Mouse (Mus musculus) midbrain, embryonic 11.5 days (tissue): ENCODE data around the gene Armcx6. TPM values are rescaled to one million over a fixed set of nuclear protein-coding genes. Genes with fewer than 3 reads are reported as not detected.
A peak's percentile ranks its signal among the peaks of the same experiment; 100 is the strongest.
"Not testable (repeated sequence)": the region's sequence is repeated elsewhere in the genome, so short reads cannot be mapped to it uniquely, and the experiment has no call there.

Source experiments
- ATAC-seq: fragments of 200-750 bp; cut with Nextera tagmentation; 2 replicates; pipeline ENCODE4 v1.8.0; 2017; ENCODE audit warnings: moderate TSS enrichment, moderate library complexity; ENCODE audit not compliant: low FRiP score
- DNase-seq: peaks from one replicate; pipeline ENCODE4 v3.0.0; 2015; ENCODE audit warnings: low spot score; ENCODE audit errors: missing footprints
- H3K27ac ChIP-seq: fragments of 300-500 bp; sonication (generic); 2 replicates; pipeline ENCODE4 v1.5.1; 2014; ENCODE audit warnings: low read depth, low read length
- H3K27me3 ChIP-seq: fragments of 300-500 bp; sonication (generic); 2 replicates; pipeline ENCODE4 v1.6.1; 2014; ENCODE audit warnings: mild to moderate bottlenecking, low read length, moderate library complexity, mixed read lengths; ENCODE audit not compliant: control insufficient read depth, insufficient read depth
- H3K36me3 ChIP-seq: fragments of 300-500 bp; sonication (generic); 2 replicates; pipeline ENCODE4 v1.6.1; 2014; ENCODE audit warnings: mild to moderate bottlenecking, low read length, moderate library complexity, mixed read lengths; ENCODE audit not compliant: control insufficient read depth, insufficient read depth
- H3K4me1 ChIP-seq: fragments of 300-500 bp; sonication (generic); 2 replicates; pipeline ENCODE4 v1.6.1; 2014; ENCODE audit warnings: low read length; ENCODE audit not compliant: control insufficient read depth, insufficient read depth
- H3K4me2 ChIP-seq: fragments of 300-500 bp; sonication (generic); 2 replicates; pipeline ENCODE4 v1.6.1; 2014; ENCODE audit warnings: mild to moderate bottlenecking, moderate library complexity
- H3K4me3 ChIP-seq: fragments of 300-500 bp; sonication (generic); 2 replicates; pipeline ENCODE4 v1.5.1; 2014; ENCODE audit warnings: low read depth, low read length
- H3K9ac ChIP-seq: fragments of 300-500 bp; sonication (generic); 2 replicates; pipeline ENCODE4 v1.6.1; 2014; ENCODE audit warnings: low read length
- H3K9me3 ChIP-seq: fragments of 300-500 bp; sonication (generic); 2 replicates; pipeline ENCODE4 v1.6.1; 2016; ENCODE audit warnings: low read length; ENCODE audit not compliant: control insufficient read depth
- WGBS: fragments of 180-500 bp; shearing (Covaris S2); extraction: QIAGEN DNeasy Blood & Tissue Kit; methylation state at CpG from one replicate; pipeline ENCODE4 v1.1.7; 2014; 5-methylcytosine and 5-hydroxymethylcytosine counted together
- polyA plus RNA-seq: library from polyadenylated mRNA; unstranded; fragments of >200 nt; fragmentation: Nextera tagmentation; extraction: Ambion mirVana; gene quantifications from 2 replicates; pipeline ENCODE4 v1.2.1, GENCODE M21; 2014

Gene Armcx6
- polyA plus RNA-seq, 1 experiment from 2014 or later = 15.4 TPM

DNA sequence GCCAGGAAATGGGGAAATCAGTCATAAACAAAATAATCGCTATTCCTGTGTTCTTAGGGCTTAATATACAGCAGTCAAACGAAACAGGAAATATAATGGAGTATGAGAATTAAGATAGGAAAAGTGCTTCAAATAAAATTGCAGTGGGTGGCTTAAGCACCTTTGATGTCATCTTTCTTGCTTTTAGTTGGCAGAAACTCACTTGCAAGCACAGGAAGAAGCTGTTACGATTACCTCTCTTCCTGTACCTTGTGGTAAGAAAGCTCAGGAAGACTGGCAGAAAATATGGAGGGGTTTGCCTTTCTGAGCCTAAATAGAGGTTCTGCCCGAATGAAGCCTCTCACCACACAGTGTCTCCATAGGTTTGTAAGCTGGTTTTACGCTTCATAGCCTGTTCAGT, 9.4 kb downstream of the Armcx6 start:
- no peaks in the 10 kb centered on the region; the same call in 1 of the 2 replicates for H3K27me3 ChIP-seq
- ATAC-seq = no peak
- WGBS = 73% methylated on average over 5 of the region's 5 CpGs
- H3K9me3 ChIP-seq = no peaks in the 10 kb centered on the region
- H3K4me1 ChIP-seq = no peaks in the 10 kb centered on the region
- no peak for DNase-seq
- H3K9ac ChIP-seq = no peak overlapping the region
- H3K27ac ChIP-seq = no peak overlapping the region
- no peak overlapping the region for H3K4me2 ChIP-seq
- no peaks in the 10 kb centered on the region for H3K36me3 ChIP-seq
- no peak overlapping the region for H3K4me3 ChIP-seq

DNA sequence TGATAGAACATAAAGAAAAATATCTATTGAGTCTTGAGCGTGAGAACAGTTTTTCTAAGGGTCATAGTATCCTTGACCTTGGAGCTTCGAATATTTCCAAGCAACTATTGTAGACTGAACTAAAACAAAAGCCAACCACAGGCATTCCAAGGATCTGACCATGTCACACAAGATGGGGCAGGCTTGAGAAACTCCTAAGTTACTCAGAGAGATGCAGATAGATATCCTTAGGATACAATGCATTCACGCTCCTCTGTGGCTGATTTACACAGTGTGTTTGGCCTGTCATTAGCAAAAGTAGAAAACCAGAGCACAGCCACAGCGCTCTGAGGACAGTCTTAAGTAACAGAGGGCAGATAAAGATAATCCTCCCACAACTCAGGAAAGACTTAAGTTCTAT, 12.1 kb downstream of the Armcx6 start:
- no peak overlapping the region for H3K27ac ChIP-seq
- H3K9me3 ChIP-seq = no peaks in the 10 kb centered on the region
- 69% methylated on average over 4 of the region's 4 CpGs for WGBS
- DNase-seq (no peak), ATAC-seq (no peak)
- H3K27me3 ChIP-seq = peaks cover 11% of the 10 kb centered on the region; the same call in 1 of the 2 replicates
- H3K4me2 ChIP-seq = no peak overlapping the region
- no peak overlapping the region for H3K4me3 ChIP-seq
- no peak overlapping the region for H3K9ac ChIP-seq
- no peaks in the 10 kb centered on the region for H3K36me3 ChIP-seq
- H3K4me1 ChIP-seq = no peaks in the 10 kb centered on the region

DNA sequence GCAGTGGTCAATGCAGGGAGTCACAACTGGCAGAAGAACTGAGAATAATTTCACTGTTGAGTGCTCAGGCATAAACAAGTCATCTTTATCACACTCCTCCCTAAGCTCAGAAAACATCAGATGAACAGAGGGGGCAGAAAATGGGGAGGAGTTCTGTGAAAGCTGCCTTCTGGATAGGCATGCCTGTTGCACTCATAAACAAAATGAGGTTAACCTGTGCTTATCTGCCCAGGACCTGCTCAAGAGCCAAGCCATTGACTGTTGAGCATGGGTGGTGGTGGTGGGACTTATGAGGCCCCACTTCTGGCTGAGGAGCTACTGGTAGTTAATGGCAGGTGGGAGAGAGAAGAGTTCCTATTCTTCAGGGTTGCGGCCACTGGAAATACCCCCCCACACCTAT, 13.4 kb downstream of the Armcx6 start:
- 100% methylated on average over 1 of the region's 1 CpGs for WGBS
- Histone ChIP-seq H3K27ac (no peak overlapping the region), H3K4me2 (no peak overlapping the region), H3K9me3 (no peaks in the 10 kb centered on the region), H3K4me1 (no peaks in the 10 kb centered on the region), H3K27me3 (peaks cover 13% of the 10 kb centered on the region; the same call in 1 of the 2 replicates), H3K4me3 (no peak overlapping the region), H3K36me3 (no peaks in the 10 kb centered on the region), H3K9ac (no peak overlapping the region)
- ATAC-seq (no peak), DNase-seq (no peak)

DNA sequence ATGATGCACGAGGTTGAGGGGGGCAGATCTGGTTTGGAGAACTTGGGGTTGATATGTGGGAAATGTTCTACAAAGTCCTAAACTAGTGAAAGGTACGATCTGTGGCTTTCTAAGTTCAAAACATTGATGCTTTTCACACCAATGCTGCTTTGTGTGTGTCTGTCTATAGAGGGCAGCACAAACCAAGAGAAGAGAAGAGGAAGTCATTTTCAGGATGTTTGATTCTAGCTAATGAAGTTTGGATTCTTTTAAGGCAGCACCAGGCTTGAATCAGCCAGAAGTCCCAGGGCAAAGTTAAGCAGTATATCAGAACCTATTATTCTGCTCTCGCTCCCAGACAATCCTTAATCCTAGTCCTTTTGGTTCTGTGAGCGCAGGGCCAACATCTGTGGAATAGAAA, 21.4 kb downstream of the Armcx6 start:
- DNase-seq (peak; percentile 83), ATAC-seq (no peak)
- Histone ChIP-seq H3K4me1 (no peaks in the 10 kb centered on the region), H3K27me3 (peaks cover 8% of the 10 kb centered on the region; the same call in 1 of the 2 replicates), H3K27ac (no peak overlapping the region), H3K4me3 (no peak overlapping the region), H3K36me3 (no peaks in the 10 kb centered on the region), H3K4me2 (no peak overlapping the region), H3K9me3 (no peaks in the 10 kb centered on the region), H3K9ac (no peak overlapping the region)
- WGBS = 47% methylated on average over 4 of the region's 4 CpGs

DNA sequence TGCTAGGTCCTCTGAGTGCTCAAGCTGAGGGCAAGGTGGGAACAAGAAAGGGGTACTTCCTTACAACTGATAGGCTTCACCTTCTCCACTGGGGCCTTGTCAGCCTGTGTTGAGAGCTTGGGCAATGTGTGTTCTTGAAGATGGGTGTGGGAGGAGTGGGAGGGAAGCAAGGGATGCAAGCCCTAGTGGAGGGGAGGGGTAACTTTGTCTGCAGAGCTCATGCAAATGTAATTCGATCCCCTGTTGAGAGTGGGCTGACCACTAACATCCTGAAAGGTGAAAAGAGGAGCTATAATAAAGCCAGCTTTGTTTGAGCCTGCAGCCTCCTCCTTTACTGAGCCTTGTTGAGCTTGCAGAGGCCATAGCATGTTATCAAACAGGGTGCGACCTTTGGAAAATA, 27.5 kb downstream of the Armcx6 start:
- H3K27ac ChIP-seq = not testable (repeated sequence)

DNA sequence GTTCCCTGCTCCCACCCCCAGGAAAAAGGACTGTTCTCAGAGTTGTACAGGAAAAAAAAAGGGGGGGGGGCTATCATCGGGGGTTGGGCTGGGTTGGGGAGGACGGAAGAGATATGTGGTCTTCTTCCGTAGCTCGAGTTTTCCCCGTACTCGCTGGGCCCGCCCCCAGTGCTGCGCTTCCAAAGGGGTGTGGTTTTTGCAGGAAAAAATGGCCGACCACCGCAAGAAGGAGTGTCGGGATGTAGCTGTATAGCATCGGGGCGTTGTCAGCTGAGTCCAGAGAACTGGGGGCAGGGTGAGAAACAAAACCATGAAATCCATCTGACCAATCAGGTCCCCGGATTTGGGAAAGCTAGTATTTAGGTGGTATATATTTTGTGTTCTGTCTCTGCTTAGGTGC, 32.7 kb downstream of the Armcx6 start:
- Histone ChIP-seq H3K4me3 (peak overlapping the region; percentile 44), H3K27me3 (no peaks in the 10 kb centered on the region; the same call in 1 of the 2 replicates), H3K27ac (peak overlapping the region; percentile 85), H3K4me2 (peak overlapping the region; percentile 53), H3K4me1 (no peaks in the 10 kb centered on the region), H3K9ac (peak overlapping the region; percentile 72), H3K36me3 (no peaks in the 10 kb centered on the region), H3K9me3 (no peaks in the 10 kb centered on the region)
- DNase-seq (peak; percentile 90), ATAC-seq (peak; percentile 78)
- WGBS = 23% methylated on average over 14 of the region's 14 CpGs

More for the DNA sequence above, 27.5 kb downstream of the Armcx6 start:
- DNase-seq, H3K4me3 ChIP-seq, H3K4me2 ChIP-seq, H3K36me3 ChIP-seq, H3K9ac ChIP-seq, H3K9me3 ChIP-seq, H3K27me3 ChIP-seq, H3K4me1 ChIP-seq: not testable (repeated sequence)
- ATAC-seq = peak; percentile 61; the same call in 1 of the 2 replicates
- 29% methylated on average over 1 of the region's 2 CpGs for WGBS

DNA sequence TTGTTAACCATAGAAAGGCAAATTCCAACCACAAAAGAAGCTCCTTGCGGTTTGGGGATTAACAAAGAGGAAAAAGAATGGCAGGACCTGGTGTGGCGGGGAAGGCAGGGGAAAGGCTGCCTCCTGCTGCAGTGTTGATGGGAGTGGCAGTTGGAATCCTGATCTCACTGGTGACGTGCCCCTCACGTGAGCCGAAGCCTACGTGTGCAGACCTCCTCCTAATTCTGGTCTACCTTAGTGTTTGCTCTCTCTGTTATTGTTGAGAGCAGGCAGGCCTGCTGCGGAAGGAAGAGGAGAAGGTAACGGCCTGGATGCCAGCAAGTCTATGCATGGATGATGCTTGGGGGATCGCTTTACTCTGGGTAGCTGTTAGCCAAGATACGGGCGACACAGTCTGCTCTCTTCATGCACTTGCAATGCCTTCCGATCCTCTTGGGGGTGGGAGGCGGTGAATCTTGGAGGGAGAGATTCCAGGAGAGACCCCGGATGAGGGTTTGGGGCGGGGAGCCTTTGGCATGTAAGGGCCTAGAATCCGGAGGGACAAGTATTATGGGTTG, 33.4 kb downstream of the Armcx6 start, which contains the start of gene Armcx1:
TSS of gene Armcx1 (plus strand) at position 212 of the 557 bp plus-strand sequence.
- no peaks in the 10 kb centered on the region for H3K36me3 ChIP-seq
- H3K9ac ChIP-seq = peak within 1 kb of the TSS; percentile 72
- no peaks in the 10 kb centered on the region for H3K4me1 ChIP-seq
- peak within 1 kb of the TSS; percentile 85 for H3K27ac ChIP-seq
- no peaks in the 10 kb centered on the region for H3K9me3 ChIP-seq
- H3K27me3 ChIP-seq = no peaks in the 10 kb centered on the region; the same call in 1 of the 2 replicates
- WGBS = 16% methylated on average over 16 of the region's 16 CpGs
- DNase-seq = peak; percentile 93
- H3K4me2 ChIP-seq = peak within 1 kb of the TSS; percentile 53
- peak within 1 kb of the TSS; percentile 44 for H3K4me3 ChIP-seq
- peak; percentile 95 for ATAC-seq

DNA sequence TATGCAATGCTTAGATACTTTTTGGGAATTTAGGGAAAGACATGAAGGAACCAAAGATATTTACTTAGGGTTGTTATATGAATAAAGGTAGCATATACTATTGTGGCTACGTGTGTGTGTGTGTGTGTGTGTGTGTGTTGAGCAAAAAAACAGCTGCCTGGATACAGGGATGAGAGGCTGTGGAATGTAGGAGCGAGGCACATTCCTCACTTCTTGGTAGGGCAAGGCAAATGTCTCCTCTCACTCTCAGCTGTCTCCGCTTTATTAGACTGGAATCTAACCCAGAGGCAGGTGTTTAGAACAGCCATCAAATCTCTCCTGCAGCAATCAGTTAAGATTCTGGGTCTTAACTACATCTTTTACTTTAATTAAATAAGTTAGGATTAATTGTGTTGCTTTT, 34.4 kb downstream of the Armcx6 start:
- no peaks in the 10 kb centered on the region for H3K36me3 ChIP-seq
- H3K27ac ChIP-seq = no peak overlapping the region
- no peak overlapping the region for H3K4me3 ChIP-seq
- no peak overlapping the region for H3K9ac ChIP-seq
- H3K4me2 ChIP-seq = no peak overlapping the region
- H3K4me1 ChIP-seq = no peaks in the 10 kb centered on the region
- no peaks in the 10 kb centered on the region for H3K9me3 ChIP-seq
- ATAC-seq (0 out of 2 replicates have a peak, but pooled peaks have one; percentile 45), DNase-seq (no peak)
- 14% methylated on average over 3 of the region's 3 CpGs for WGBS
- no peaks in the 10 kb centered on the region; the same call in 1 of the 2 replicates for H3K27me3 ChIP-seq
